Mouse (Mus musculus): ENCODE measurements around the gene Ift140. TPM values are rescaled to one million over a fixed set of nuclear protein-coding genes. Genes with fewer than 3 reads are reported as not detected.
"Not testable (repeated sequence)": the region's sequence is repeated elsewhere in the genome, so short reads cannot be mapped to it uniquely, and the experiment has no call there.

Gene Ift140
- polyA plus RNA-seq, 1 experiment, result 0.97 TPM

- Histone ChIP-seq H3K27me3 (ENCODE audit: control insufficient read depth) (peaks cover 15% of the 10 kb centered on the region), H3K36me3 (ENCODE audit: control insufficient read depth) (no peaks in the 10 kb centered on the region), H3K4me3 (replicated peaks) (no peak overlapping the region), H3K4me1 (ENCODE audit: control insufficient read depth) (peaks cover 32% of the 10 kb centered on the region), H3K9me3 (ENCODE audit: control insufficient read depth, low read length) (no peaks in the 10 kb centered on the region)
- TF ChIP-seq GATA1 (IDR thresholded peaks at IDR 0.05; ENCODE audit: low read length), result no peak
- no peak for TF ChIP-seq TAL1 (IDR thresholded peaks at IDR 0.05; ENCODE audit: low read length)
These were observed 108.1 kb downstream of the Ift140 start for GRCm38 (mm10) chr17:25123979-25124378.

DNA sequence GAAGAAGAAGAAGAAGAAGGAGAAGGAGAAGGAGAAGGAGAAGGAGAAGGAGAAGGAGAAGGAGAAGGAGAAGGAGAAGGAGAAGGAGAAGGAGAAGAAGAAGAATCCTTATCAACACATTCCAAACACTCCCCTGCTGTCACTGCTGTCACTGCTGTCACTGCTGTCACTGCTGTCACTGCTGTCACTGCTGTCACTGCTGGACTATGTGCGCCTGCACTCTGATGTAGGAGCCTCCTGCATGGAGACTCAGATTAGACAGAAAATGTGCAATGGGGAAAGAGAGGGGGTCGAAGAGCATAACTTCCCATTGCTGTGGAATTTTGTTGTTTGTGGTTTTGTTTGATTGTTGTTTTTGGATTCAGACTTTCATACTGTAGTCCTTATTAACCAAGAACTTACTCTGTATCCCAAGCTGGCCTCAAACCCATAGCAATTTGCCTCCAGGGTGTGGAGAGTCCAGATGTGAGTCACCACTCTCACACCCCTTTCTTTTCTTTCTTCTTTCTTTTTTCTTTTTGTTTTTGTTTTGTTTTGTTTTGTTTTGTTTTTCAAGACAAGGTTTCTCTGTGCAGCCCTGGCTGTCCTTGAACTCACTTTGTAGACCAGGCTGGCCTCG is 109.7 kb downstream of the Ift140 start:
- H3K9me3 ChIP-seq (ENCODE audit: control insufficient read depth, low read length); H3K4me3 ChIP-seq (replicated peaks); H3K36me3 ChIP-seq (ENCODE audit: control insufficient read depth): not testable (repeated sequence)
- peaks cover 26% of the 10 kb centered on the region for H3K4me1 ChIP-seq (ENCODE audit: control insufficient read depth)
- H3K27me3 ChIP-seq (ENCODE audit: control insufficient read depth), result peaks cover 15% of the 10 kb centered on the region

DNA sequence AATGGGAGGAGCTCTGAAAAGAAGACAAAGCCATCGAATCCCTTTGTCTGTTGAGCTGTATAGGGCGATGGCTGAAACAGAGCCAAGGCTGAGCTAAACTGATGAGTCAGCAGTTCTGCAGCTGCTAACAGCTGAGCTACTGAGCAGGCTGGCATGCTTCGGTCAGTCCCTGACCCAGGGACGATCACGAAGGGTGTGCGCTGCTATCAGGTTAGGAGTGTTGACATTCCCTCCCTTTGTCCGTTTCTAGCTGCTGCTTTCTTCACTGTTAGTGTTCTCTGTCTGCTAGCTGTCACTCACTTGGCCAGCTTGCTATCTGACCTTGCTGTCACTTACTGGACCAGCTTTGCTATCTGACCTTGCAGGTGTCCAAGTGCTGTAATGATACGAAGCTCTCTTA is 111.2 kb downstream of the Ift140 start:
- TF ChIP-seq GATA1 (IDR thresholded peaks at IDR 0.05; ENCODE audit: low read length), result 0 out of 2 replicates have a peak, but pooled peaks have one; percentile 30
- peak; percentile 49 for TF ChIP-seq TAL1 (IDR thresholded peaks at IDR 0.05; ENCODE audit: low read length)
- peaks cover 10% of the 10 kb centered on the region for H3K27me3 ChIP-seq (ENCODE audit: control insufficient read depth)
- peaks cover 26% of the 10 kb centered on the region for H3K4me1 ChIP-seq (ENCODE audit: control insufficient read depth)
- no peaks in the 10 kb centered on the region for H3K36me3 ChIP-seq (ENCODE audit: control insufficient read depth)
- peak overlapping the region; percentile 19 for H3K4me3 ChIP-seq (replicated peaks)
- no peaks in the 10 kb centered on the region for H3K9me3 ChIP-seq (ENCODE audit: control insufficient read depth, low read length)

DNA sequence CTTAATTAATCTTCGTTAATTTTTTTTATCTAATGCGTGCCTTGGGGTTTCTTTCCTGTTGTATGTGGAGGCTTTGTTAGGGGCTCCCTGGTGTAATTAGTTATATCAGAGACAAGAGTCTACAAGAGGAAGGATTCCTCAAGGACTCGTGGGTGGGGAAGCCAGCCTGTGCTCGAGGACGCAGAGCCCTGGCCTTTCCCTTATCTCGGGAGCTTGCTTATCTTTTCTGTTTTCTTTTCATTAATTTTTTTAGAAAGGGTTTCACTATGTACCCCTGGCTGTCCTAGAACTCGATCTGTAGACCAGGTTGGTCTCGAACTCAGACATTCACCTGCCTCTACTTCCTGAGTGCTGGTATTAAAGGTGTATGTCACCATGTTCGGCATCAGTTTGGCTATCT is 111.8 kb downstream of the Ift140 start:
- Histone ChIP-seq H3K27me3 (ENCODE audit: control insufficient read depth) (peaks cover 5% of the 10 kb centered on the region), H3K4me3 (replicated peaks) (no peak overlapping the region), H3K4me1 (ENCODE audit: control insufficient read depth) (peaks cover 26% of the 10 kb centered on the region), H3K36me3 (ENCODE audit: control insufficient read depth) (no peaks in the 10 kb centered on the region), H3K9me3 (ENCODE audit: control insufficient read depth, low read length) (no peaks in the 10 kb centered on the region)
- TF ChIP-seq TAL1 (IDR thresholded peaks at IDR 0.05; ENCODE audit: low read length), result no peak
- no peak for TF ChIP-seq GATA1 (IDR thresholded peaks at IDR 0.05; ENCODE audit: low read length)

GRCm38 (mm10) chr17:25130060-25130459 is 114.2 kb downstream of the Ift140 start:
- TF ChIP-seq TAL1 (IDR thresholded peaks at IDR 0.05; ENCODE audit: low read length) (no peak), GATA1 (IDR thresholded peaks at IDR 0.05; ENCODE audit: low read length) (no peak)
- Histone ChIP-seq H3K36me3 (ENCODE audit: control insufficient read depth) (no peaks in the 10 kb centered on the region), H3K4me1 (ENCODE audit: control insufficient read depth) (peaks cover 36% of the 10 kb centered on the region), H3K9me3 (ENCODE audit: control insufficient read depth, low read length) (no peaks in the 10 kb centered on the region), H3K27me3 (ENCODE audit: control insufficient read depth) (no peaks in the 10 kb centered on the region), H3K4me3 (replicated peaks) (no peak overlapping the region)

DNA sequence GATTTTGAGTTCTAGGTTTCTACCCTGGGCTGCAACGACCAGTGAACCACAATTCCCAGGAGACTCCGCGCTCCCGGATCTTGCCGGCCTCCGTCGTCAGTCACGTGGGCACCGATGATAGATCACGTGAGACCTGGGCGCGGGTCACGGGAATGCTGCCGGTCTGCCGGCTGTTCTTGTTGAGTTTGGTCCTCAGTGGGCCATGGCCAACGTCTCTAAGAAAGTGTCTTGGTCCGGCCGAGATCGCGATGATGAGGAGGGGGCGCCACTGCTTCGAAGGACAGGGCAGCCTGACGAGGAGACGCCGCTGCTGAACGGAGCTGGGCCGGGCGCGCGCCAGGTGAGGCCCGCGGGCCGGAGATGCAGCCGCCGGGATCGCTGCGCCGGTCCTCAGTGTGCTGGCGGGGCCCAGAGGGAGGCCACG is 117.4 kb downstream of the Ift140 start, which contains the start of gene Clcn7:
Gene Clcn7 (plus strand): TSS at position 117 of the 424 bp plus-strand sequence.
- H3K36me3 ChIP-seq (ENCODE audit: control insufficient read depth), result peaks cover 23% of the 10 kb centered on the region
- H3K4me1 ChIP-seq (ENCODE audit: control insufficient read depth), result peaks cover 35% of the 10 kb centered on the region
- no peak for TF ChIP-seq GATA1 (IDR thresholded peaks at IDR 0.05; ENCODE audit: low read length)
- TF ChIP-seq TAL1 (IDR thresholded peaks at IDR 0.05; ENCODE audit: low read length), result no peak
- H3K9me3 ChIP-seq (ENCODE audit: control insufficient read depth, low read length), result no peaks in the 10 kb centered on the region
- peak within 1 kb of the TSS; percentile 91 for H3K4me3 ChIP-seq (replicated peaks)
- H3K27me3 ChIP-seq (ENCODE audit: control insufficient read depth), result no peaks in the 10 kb centered on the region

- Histone ChIP-seq H3K36me3 (ENCODE audit: control insufficient read depth) (peaks cover 39% of the 10 kb centered on the region), H3K4me1 (ENCODE audit: control insufficient read depth) (peaks cover 38% of the 10 kb centered on the region), H3K27me3 (ENCODE audit: control insufficient read depth) (no peaks in the 10 kb centered on the region), H3K4me3 (replicated peaks) (no peak overlapping the region), H3K9me3 (ENCODE audit: control insufficient read depth, low read length) (no peaks in the 10 kb centered on the region)
- TF ChIP-seq GATA1 (IDR thresholded peaks at IDR 0.05; ENCODE audit: low read length) (no peak), TAL1 (IDR thresholded peaks at IDR 0.05; ENCODE audit: low read length) (no peak)
These were observed 119.7 kb downstream of the Ift140 start for GRCm38 (mm10) chr17:25135622-25136021.

GRCm38 (mm10) chr17:25138803-25139202 is 122.9 kb downstream of the Ift140 start:
- H3K4me1 ChIP-seq (ENCODE audit: control insufficient read depth), result peaks cover 34% of the 10 kb centered on the region
- peaks cover 60% of the 10 kb centered on the region for H3K36me3 ChIP-seq (ENCODE audit: control insufficient read depth)
- TF ChIP-seq TAL1 (IDR thresholded peaks at IDR 0.05; ENCODE audit: low read length) (no peak), GATA1 (IDR thresholded peaks at IDR 0.05; ENCODE audit: low read length) (no peak)
- H3K4me3 ChIP-seq (replicated peaks), result no peak overlapping the region
- H3K9me3 ChIP-seq (ENCODE audit: control insufficient read depth, low read length), result no peaks in the 10 kb centered on the region
- H3K27me3 ChIP-seq (ENCODE audit: control insufficient read depth), result no peaks in the 10 kb centered on the region

DNA sequence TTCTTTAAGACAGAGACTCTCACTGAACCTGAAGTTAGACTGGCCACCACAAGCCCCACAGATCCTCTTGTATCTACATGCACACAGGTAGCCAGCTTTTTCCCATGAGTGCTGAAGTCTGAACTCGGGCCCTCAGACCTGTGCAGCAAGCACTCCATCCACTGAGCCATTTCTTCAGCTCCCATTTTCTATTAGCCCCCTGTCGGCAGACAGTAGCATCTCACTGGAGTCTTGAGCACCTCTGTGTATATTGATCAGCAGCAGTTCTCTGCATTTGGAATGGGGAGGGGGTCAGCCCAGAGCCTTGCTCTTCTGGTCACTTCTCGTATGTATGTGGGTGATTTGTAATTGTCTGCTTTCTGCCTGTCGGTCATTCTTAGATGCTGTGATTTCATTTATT is 124.1 kb downstream of the Ift140 start:
- no peak overlapping the region for H3K4me3 ChIP-seq (replicated peaks)
- no peaks in the 10 kb centered on the region for H3K9me3 ChIP-seq (ENCODE audit: control insufficient read depth, low read length)
- TF ChIP-seq GATA1 (IDR thresholded peaks at IDR 0.05; ENCODE audit: low read length) (no peak), TAL1 (IDR thresholded peaks at IDR 0.05; ENCODE audit: low read length) (no peak)
- peaks cover 72% of the 10 kb centered on the region for H3K36me3 ChIP-seq (ENCODE audit: control insufficient read depth)
- H3K27me3 ChIP-seq (ENCODE audit: control insufficient read depth), result no peaks in the 10 kb centered on the region
- H3K4me1 ChIP-seq (ENCODE audit: control insufficient read depth), result peaks cover 23% of the 10 kb centered on the region

Other genes with a start within 250 kb of the Ift140 start
- not detected in 2 replicates for gene Meiob, start 211.8 kb upstream of the Ift140 start, polyA plus RNA-seq (2012)
- 26.8 and 33.4 TPM in 2 replicates for gene Hagh, start 175.9 kb upstream of the Ift140 start, polyA plus RNA-seq (2012)
- 2.3 and 2.9 TPM in 2 replicates for gene Fahd1, start 165.7 kb upstream of the Ift140 start, polyA plus RNA-seq (2012)
- not detected in 2 replicates for gene Igfals, start 150.1 kb upstream of the Ift140 start, polyA plus RNA-seq (2012)
- gene Nubp2, start 129.7 kb upstream of the Ift140 start, polyA plus RNA-seq (2012), result 7.5 and 12.0 TPM in 2 replicates
- 9.2 and 10.3 TPM in 2 replicates for gene Spsb3, start 129.4 kb upstream of the Ift140 start, polyA plus RNA-seq (2012)
- 1.7 and 1.8 TPM in 2 replicates for gene Eme2, start 121.0 kb upstream of the Ift140 start, polyA plus RNA-seq (2012)
- gene Mrps34, start 121.0 kb upstream of the Ift140 start, polyA plus RNA-seq (2012), result 6.4 and 7.5 TPM in 2 replicates
- gene Nme3, start 119.6 kb upstream of the Ift140 start, polyA plus RNA-seq (2012), result 14.9 and 16.7 TPM in 2 replicates
- gene Mapk8ip3, start 79.1 kb upstream of the Ift140 start, polyA plus RNA-seq (2012), result 5.7 and 7.2 TPM in 2 replicates
- gene Jpt2, start 55.4 kb upstream of the Ift140 start, polyA plus RNA-seq (2012), result 0.83 and 1.0 TPM in 2 replicates
- gene Cramp1l, start 297 bp upstream of the Ift140 start, polyA plus RNA-seq (2012), result 1.1 and 1.5 TPM in 2 replicates
- gene Tmem204, start 67.5 kb downstream of the Ift140 start, polyA plus RNA-seq (2012), result not detected in 2 replicates
- 2.0 and 3.1 TPM in 2 replicates for gene Telo2, start 99.9 kb downstream of the Ift140 start, polyA plus RNA-seq (2012)
- gene Ptx4, start 104.7 kb downstream of the Ift140 start, polyA plus RNA-seq (2012), result not detected in 2 replicates
- gene Clcn7, start 117.3 kb downstream of the Ift140 start, polyA plus RNA-seq (2012), result 2.0 and 2.1 TPM in 2 replicates
- not detected in 2 replicates for gene Ccdc154, start 146.4 kb downstream of the Ift140 start, polyA plus RNA-seq (2012)
- not detected in 2 replicates for gene Gm38655, start 159.4 kb downstream of the Ift140 start, polyA plus RNA-seq (2012)
- 2.0 and 2.1 TPM in 2 replicates for gene BC003965, start 168.5 kb downstream of the Ift140 start, polyA plus RNA-seq (2012)
- gene Unkl, start 172.3 kb downstream of the Ift140 start, polyA plus RNA-seq (2012), result 5.5 and 5.8 TPM in 2 replicates
- 1.3 and 2.1 TPM in 2 replicates for gene Gnptg, start 224.0 kb downstream of the Ift140 start, polyA plus RNA-seq (2012)
- 1.5 and 2.2 TPM in 2 replicates for gene Tsr3, start 224.1 kb downstream of the Ift140 start, polyA plus RNA-seq (2012)
- not detected in 2 replicates for gene Baiap3, start 240.3 kb downstream of the Ift140 start, polyA plus RNA-seq (2012)